Mouse (Mus musculus) A20 (cell line): ENCODE results near the gene Oit1.

Experiments
- DNase-seq: peaks from one replicate; pipeline ENCODE4 v3.0.0-alpha.2; 2011; ENCODE audit warnings: low read depth, low spot score

Gene Oit1

DNA sequence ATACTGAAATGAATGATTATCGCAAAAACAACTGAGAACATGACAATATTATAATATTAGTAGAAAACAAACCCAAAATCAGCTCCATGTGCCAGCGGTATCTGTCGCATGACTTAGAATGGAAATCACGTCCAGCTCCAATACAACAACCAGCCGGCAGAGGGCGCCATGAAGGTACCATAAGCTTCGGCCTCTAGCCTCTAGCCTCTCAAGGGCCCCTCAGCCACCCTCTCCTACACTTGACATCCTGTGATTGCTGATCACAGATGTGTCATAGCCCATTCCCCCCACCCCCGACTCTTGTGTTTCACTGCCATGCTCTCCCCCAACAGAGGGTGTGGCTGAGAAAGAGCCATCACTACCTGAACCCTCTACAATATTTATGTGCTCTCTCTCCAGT is 78.3 kb downstream of the Oit1 start:
- DNase-seq = peak; percentile 67
